Mouse (Mus musculus): ENCODE measurements at regions not wholly inside any gene's neighbourhood (a gene's known extent, or its start where the extent isn't known, plus 50 kb on each side); places are given as distances from the start of the nearest gene placed in this dataset.

- no peak for DNase-seq
Measured at GRCm38 (mm10) chr4:105397451-105397850, 240.3 kb downstream of the Plpp3 start.

DNA sequence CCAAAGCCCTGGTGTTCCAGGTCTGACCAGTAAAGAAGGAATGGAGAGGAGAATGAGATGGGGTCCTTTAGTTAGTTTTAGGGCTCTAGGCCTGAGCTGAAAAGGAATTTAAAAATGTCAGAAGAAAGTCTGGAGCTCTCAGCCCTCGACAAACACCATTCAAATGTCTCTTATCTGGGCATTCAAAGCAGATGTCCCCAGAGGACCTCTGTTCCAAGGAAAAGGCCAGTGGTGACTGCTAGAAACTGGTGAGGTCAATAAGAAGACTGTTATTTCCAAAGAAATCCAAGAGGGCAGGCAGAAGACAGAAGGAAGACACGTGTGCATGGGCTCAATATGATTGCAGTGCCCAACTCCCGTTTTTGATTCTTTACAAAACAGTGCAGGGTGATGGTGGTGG lies 244.9 kb downstream of the Plpp3 start:
- no peak for DNase-seq

GRCm38 (mm10) chr4:105403169-105403568 lies 246.0 kb downstream of the Plpp3 start:
- peak; percentile 83 for DNase-seq

DNA sequence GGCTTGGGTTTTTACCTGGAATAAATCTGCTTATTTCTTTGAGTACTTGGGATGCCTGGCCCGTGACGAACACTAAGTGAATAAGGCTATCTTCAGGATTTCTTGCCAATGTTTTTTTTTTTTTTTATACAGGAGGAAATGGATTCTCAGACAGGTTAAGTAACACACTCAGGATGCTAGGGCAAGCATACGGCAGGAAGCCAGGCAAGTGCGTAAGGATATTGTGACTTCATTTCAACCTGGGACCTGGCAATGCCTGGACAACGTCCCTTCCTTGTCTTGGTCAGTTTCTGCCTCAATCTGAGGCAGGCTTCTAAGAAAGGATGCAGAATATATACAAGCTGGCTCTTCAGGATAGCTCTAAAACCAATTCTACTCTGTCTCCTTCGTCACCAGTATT lies 246.5 kb downstream of the Plpp3 start:
- DNase-seq, result peak; percentile 48

- DNase-seq, result no peak
Measured at GRCm38 (mm10) chr4:105405728-105406127, 248.6 kb downstream of the Plpp3 start.

DNA sequence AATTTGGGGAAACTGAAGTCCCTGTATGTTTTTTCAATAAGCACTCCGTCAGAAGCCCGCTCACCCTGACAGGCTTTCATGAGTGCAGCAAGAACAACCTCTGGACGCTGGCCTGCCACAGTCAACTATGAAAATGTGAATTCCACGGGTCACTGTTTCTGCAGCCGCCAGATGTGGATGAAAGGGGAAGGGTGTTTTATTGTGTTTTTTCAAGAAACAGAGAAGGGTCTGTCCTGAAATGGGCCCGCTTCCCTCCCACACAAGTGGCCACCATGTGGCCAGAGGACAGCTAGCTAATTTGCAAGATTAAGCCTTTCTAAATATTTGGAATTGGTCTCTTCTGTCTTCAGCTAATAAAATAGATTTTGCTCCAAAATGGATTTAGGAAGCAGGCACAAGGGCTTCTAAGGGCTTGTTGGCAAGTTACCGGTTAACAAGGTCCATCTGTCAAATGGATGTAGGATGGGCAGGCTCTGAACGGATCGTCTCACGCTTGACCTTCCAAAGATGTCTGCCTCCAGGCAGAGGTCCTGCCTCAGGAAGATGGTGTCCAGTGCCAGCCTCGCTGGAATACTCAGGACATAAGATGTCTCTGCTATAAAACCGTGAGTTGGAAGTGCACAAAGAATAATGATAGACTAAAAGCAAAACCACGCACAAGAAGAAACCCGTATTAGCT lies 249.8 kb downstream of the Plpp3 start:
- no peak for DNase-seq

DNA sequence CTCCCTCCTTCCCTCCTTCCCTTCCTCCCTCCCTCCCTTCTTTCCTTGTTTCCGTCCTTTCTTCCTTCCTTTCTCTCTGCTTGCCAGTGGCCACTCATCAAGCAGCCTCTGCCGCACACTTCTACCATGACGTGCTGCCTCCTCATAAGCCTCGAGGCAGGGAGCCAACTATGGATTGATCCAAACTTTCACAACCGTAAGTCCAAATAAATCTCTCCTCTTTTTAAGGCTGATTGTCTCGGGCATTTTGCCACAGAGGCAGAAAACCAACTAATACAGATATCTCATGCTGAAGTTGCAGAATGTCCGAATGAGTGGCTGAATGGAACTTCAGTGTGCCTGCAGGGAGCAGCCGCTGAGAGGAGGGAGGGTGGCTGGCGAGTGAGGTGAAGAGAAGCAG lies 251.7 kb downstream of the Plpp3 start:
- DNase-seq, result no peak

DNA sequence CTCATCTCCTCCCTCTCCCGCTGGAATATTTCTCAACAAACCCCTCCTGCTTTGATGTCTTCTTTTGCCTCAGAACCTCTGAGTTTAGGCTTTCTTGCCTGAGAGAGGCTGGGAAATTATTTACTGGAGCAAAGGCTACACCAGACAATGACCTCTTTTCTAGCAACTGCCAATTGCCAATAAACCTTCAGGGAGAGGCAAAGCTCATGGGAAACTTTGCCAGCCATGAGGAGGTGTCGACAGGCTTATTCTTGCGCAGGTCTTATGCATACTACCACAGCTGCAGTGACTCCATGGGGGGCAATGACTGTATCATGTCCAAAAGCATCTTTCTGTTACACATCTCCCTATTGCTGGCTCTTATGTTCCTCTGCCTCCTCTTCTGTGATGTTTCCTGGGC lies 260.0 kb downstream of the Plpp3 start:
- DNase-seq, result no peak

- no peak for DNase-seq
Measured at GRCm38 (mm10) chr4:105422466-105422865, 265.3 kb downstream of the Plpp3 start.

DNA sequence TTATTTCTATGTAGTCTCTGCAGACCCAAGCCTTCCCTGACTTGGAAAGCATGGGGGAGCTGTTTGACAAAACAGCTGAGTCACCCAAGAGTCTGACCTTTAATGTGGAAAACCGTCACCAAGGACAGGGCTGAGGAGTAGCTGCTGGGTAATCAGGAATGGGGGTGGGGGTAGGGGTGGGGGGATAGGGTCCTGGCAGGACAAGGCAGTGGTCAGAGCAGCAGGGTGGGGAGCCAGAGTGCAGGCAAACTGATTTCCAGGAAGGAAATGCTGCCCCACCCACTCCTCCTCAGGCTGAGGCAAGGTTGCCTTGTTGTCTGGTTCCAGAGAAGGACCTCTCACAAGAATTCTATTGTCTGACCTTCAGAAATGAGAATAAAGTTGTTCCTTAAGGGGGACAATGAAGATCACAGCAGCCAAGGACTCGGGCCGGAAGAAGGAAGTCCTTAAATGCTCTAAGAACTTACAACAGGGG lies 266.6 kb downstream of the Plpp3 start:
- no peak for DNase-seq

- no peak for DNase-seq
Measured at GRCm38 (mm10) chr4:105425086-105425485, 267.9 kb downstream of the Plpp3 start.

DNA sequence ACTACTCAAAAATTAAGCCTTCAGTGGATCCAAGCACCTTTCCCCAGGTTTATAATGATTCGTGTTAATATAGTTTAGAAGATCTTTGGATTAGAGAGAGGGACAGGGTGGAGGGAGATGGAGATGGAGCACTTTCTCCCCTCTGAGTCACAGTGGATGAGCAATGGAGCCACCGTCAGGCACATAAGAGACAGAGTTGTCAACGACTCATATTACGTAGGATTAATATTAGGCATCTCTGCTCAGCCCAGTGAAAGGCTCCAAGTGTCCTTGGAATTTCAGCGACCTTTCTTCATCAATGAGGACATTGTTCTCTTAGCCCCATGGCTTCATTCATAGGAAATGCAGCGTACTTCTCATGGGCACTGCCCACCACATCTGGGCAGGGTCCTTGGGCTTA lies 270.4 kb downstream of the Plpp3 start:
- no peak for DNase-seq

DNA sequence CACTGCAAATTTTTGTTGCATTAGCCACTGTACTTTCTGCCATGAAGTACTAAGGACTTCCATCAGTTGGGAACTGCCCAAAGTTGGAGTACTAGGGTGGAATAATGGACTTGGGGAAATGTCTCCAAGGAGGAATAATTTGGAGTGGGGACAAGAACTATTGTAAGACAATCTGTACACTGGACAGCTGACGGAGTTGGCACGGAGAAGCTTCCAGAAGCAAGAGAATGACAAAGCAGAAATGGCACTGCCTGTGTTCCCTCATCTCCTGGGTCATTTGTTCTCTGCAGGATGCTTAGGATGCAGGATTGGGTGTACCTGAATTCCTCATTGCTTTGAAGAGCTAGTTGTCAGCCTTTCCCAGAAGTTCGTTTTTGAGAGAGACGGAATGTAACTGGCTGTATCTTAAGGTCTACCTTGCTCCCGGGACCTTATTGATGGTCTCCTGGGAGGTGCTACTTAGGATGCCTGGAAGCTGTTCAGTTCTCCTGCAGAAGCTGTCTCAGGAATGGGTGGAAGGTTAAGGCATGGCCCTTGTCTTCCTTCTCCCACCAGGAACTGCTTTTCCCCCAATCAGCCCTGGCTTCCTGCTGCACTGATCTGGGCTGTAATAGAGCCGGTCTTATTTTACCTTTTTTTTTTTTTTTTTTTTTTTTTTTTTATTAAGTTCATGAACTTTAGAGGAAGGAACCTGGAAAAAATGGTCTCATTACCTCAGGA lies 272.4 kb downstream of the Plpp3 start:
- DNase-seq, result no peak

- DNase-seq, result no peak
Measured at GRCm38 (mm10) chr4:105432461-105432860, 275.3 kb downstream of the Plpp3 start.

- no peak for DNase-seq
Measured at GRCm38 (mm10) chr4:105437141-105437540, 280.0 kb downstream of the Plpp3 start.

GRCm38 (mm10) chr4:105449046-105449860 lies 292.1 kb downstream of the Plpp3 start:
- DNase-seq, result no peak

DNA sequence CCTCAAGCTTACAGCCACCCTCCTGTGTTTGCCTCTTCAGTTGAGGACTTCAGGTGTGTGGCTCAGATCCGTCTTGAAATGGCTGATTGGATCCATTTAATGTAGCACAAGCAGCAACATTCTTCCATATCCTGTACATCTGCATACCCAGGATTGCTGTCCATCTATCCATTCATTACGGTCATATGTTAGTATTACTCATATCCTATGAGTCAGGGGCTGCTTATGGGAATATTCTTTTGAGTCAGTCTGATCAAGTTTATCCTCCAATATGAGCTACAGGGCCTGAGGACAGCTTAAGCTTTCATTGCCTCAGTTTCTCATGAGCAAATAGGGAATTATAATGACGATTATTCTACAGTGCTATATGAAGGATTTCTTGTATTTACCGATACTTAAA lies 293.7 kb downstream of the Plpp3 start:
- DNase-seq, result no peak

GRCm38 (mm10) chr4:105451871-105452270 lies 294.7 kb downstream of the Plpp3 start:
- no peak for DNase-seq

DNA sequence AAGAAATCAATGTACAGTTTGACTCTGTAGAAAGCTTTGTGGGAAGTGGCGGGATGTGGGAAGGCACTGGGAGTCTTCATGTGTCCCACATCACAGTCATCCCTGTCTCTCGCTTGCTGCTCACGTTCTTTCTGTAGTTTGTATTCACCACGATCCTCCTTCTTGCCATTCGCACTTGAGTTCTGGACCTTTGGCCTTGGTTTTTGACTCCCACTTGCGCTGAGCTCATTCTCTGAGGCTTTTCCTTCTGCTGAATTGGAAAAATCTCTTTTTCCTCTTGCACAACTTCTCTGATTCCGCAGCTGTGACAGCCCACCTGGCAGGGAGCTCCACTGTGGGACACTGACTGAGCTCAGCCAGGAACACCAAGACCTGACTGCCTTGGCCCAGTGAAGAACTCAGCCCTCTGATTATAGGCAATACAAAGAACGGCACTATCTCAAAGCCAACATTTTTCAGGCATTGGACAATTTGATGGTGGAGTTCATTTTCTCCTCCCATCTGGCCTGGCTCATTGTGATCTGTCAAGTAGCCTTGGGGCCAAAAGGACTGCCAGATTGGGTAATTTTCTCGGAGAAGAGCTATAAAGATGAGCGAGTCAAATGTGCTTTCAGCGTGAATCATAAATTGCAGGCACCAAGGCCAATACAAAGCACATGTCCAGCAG lies 299.9 kb downstream of the Plpp3 start:
- DNase-seq, result peak; percentile 38

DNA sequence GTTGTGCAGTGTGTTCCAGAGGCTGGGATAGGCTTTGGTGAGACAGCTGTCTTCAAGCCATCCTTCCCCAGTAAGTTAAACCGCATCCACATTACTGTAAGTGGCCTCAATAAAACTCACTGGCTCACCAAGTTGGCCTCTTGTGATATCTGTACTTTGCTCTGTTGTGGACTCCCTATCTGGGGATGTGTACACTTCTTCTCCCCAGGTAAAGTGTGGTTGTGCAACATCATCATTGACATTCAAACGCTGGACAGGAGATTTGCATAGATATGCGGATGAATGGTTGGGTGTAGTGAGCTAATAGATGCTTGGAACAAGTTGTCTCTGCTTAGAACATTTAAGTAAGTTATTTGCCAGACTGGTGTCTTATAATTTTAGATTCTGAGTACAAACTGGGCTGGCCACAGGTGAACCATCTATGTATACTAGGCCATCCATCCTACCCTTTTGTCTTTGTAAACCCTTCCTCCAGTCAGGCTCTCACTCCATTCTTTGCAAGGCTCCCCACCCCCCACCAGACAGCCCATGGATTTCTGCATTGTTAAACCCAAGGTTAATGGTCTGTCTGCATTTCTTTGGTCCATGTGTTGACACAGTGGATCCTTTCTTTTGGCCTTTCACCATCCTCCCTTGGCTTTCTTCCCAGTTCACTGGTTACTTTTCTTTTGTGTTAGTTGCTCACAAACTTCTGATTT lies 303.0 kb downstream of the Plpp3 start:
- peak; percentile 22 for DNase-seq

GRCm38 (mm10) chr4:105460689-105461005 lies 303.5 kb downstream of the Plpp3 start:
- DNase-seq, result no peak

GRCm38 (mm10) chr4:105467811-105468210 lies 310.7 kb downstream of the Plpp3 start:
- no peak for DNase-seq
